Mouse (Mus musculus): Measurements from ENCODE around the gene Dupd1. TPM values are rescaled to one million over a fixed set of nuclear protein-coding genes. Genes with fewer than 3 reads are reported as not detected.
"Not testable (repeated sequence)": the region's sequence is repeated elsewhere in the genome, so short reads cannot be mapped to it uniquely, and the experiment has no call there.

Dupd1 gene
- total RNA-seq, 2 experiments from 2014 or later: not detected

DNA sequence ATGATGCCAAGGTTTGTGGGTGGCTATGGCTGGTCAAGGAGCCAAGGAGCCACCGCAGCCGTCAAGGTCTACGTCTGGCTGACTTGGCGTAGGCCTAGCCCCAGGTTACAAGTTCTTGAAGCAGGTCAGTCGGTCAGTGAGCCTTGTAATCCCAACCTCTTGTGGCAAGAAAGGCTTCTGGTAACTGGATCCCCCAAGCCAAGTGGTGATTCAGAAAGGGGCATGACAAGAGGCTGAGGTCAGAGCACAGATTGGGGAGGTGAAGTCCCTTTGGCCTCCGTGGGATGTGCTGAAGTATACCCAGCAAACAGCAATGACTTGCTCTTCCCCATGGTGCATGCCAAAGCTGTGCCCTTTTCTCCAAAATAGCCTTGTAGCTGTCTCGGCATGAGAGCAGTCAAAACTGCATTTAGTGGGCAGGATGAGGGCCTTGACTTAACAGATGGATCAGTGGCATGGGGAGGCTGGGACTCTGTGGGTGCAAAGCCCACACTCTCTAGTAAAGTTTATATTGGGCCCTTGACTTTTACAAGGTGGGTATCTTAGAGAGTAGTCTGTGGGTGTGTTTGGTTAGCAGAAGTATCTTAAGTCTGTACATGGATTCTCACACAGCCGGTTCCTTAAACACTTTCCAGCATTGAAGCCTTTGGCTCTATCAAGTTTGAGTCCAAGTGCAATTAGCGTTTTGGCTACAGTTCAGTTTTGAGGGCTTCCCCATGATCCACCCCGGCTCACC, 28.8 kb downstream of the Dupd1 start:
- intact Hi-C loops (cut with DNase I): no loop called here

DNA sequence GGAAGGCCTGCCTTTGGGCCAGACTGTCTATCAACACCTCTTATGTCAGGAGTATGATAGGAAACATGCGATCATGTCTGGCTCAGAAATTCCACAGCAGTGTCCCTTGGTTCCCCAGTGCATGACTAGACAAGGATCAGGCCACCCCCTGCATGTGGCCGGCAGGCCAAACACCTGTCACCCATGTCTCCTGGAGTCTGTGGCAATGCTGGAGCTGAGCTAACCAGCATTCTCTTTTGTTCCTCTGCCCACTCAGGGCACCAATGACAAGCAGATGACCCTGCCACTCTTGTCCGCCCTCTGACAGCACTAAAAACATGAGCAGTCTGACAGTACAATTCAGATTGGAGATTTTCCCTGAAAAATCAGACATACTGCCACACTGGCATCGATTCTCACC, 30.5 kb downstream of the Dupd1 start:
- intact Hi-C loops (cut with DNase I): no loop called here
- no peak for DNase-seq (ENCODE audit: low spot score in 2 of 2)

More for the DNA sequence above, 28.8 kb downstream of the Dupd1 start:
- DNase-seq (ENCODE audit: low spot score in 2 of 2): no peak

DNA sequence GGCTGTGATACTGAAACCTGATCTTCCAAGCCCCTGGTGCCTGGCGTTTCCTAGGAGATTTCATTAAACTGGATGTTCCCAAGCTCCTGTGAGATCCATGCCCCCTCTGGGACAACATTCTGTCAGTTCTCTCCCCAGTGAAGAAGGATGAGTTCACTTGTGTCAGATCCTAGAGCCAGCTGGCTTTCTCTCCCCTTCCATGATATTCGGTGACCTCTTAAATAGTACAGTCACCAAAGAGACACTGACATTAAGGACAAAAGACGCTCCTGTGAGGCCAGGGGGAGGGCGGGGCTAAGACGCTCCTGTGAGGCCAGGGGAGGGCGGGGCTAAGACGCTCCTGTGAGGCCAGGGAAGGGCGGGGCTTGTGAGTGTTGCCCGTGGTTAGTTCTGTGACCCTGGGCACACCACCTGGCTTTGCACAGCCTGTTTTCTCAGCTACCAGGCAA, 31.7 kb downstream of the Dupd1 start:
- no peak for DNase-seq (ENCODE audit: low spot score in 2 of 2)
- intact Hi-C loops (cut with DNase I): no loop called here

DNA sequence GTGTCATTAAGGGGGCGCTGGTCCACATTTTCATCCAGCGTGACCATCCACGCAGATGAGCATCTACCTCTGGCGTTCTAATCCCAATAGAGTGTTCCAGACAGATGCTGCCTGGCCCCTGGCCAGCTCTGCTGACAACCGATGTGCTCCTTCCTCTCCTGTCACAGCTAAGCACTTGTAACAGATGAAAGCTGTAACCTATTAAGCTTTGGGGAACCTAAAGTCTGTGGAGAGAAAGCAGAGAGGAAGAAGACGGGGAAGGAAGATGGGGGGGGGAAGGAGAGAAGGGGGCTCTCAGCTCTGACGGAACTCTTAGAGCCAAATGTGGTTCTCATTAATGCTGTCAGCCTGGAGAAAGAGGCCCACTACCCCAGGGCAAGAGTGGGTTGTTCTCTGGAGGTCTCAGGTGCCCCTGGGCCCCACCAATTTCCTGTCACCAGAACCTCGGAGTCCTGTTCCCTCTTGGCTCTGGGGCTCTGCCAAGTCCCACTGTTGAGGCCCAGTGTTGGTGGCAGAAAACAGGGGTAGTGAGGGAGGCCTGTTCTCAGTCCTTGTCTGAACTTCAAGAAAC, 34.7 kb downstream of the Dupd1 start:
- intact Hi-C loops (cut with DNase I): loop anchor here (5.0 kb wide), 1 partner anchor 63 kb away; no protein-coding TSS in a partner anchor
- DNase-seq (ENCODE audit: low spot score in 2 of 2): peak in 1 of 2 experiments; percentile 51

DNA sequence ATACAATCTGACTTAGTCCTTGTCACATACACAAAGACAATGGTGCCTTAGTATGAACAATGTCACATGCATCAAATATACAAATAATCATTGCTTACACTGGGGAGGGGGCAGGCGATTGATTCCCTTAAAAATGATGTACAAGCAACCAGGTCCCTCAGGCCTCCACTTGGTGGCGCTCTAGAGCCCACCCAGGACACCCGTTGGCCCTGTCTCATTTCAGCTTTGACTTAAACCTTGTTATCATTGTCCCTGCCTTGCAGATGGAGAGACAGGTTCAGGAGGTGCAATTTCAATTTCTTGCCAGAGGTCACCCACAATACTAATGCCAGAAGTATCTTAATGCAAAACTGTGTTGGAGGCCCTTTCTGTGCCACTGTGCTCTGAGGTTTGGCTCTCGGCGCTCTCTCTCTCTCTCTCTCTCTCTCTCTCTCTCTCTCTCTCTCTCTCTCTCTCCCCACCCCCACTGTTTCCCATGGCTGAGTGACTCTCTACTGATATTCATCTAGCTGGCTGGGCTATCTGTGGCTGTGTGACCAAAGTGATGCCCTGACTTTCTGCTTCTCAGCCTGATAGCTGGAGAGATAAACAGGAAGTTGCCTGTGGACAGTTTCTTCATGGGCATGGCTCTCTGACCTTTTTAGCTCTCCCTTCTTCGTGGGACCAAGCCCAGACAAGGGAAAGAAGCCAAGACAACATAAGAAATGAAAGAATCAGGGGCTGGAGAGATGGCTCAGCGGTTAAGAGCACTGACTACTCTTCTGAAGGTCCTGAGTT, 35.7 kb downstream of the Dupd1 start:
- intact Hi-C loops (cut with DNase I): loop anchor here (5.0 kb wide), 1 partner anchor 64 kb away; no protein-coding TSS in a partner anchor
- peak; percentile 60 to 65 for DNase-seq (ENCODE audit: low spot score in 2 of 2)

DNA sequence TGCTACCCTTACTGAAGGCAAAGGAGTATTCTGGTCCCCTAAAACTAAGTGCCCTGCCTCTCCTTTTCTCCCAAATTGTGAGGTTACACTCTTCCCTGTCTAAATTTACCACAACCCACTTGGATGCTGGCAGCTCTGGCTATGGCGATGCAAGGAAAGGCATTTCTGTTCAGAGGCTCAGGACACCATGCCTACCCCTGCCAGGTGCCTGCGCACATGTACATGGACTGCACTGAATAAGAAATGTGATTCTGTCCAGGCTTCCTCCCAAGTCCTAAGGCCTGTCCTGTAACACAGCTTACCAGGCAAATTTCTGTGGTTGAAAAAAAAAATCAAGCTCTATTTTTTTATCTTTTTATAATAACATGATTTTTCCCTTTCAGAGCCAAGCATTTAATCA, 38.2 kb downstream of the Dupd1 start:
- no peak for DNase-seq (ENCODE audit: low spot score in 2 of 2)
- intact Hi-C loops (cut with DNase I): loop anchor here (5.0 kb wide), 1 partner anchor 66 kb away; no protein-coding TSS in a partner anchor

DNA sequence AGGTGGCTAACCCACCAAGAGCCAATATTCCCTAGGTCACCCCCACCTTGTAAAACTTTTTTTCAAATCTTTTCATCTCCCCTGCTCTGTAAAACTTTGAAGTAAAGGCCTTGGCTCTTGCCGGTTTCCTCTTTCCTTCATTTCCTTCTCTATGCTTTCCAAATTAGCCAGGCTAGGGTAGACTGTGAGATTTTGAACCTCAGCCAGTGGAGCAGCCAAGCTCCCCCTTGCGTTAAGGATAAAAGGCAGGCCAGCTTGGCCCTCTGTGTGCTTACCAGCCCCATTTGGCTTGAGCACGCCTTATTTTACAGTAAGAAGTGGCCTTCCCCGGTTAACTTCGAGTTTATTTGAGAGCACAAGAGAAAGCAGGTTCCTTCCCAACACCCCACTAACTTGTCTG, 39.9 kb downstream of the Dupd1 start:
- intact Hi-C loops (cut with DNase I): no loop called here
- DNase-seq (ENCODE audit: low spot score in 2 of 2): no peak

DNA sequence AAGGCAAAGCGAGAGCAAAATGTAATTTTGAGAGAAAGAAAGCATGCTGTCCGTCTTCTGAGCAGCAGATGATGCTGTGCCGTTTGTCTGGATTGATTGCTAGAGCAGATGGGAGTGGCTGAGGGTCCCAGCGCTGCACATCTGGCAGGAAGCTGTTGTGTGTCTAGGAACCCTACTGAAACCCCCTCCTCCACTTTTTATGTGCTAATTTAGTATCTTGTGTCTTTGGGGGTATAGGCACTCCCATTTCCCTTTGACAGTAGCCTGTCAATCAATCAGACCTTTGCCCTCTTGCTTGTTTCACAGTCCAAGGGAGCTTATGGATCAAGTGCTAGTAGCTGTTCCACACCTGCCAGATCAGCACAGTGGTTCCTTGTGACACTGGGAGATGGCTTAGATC, 41.3 kb downstream of the Dupd1 start:
- intact Hi-C loops (cut with DNase I): no loop called here

DNA sequence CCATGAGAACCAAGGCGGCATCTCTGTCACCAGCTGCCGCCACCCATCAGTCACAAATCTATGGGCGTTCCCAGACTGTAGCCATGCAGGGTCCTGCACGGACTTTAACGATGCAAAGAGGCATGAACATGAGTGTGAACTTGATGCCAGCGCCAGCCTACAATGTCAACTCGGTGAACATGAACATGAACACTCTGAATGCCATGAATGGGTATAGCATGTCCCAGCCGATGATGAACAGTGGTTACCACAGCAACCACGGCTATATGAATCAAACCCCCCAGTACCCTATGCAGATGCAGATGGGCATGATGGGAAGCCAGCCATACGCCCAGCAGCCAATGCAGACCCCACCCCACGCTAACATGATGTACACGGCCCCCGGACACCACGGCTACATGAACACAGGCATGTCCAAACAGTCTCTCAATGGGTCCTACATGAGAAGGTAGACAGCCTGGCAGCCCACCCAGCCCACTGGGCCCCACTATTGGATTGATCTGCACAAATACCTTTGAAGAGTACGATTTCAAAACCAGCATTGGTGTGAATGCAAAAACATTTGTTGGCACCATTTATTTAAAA, 43.9 kb downstream of the Dupd1 start:
- intact Hi-C loops (cut with DNase I); DNase-seq (ENCODE audit: low spot score in 2 of 2): not testable (repeated sequence)

More for the DNA sequence above, 41.3 kb downstream of the Dupd1 start:
- DNase-seq (ENCODE audit: low spot score in 2 of 2): no peak

DNA sequence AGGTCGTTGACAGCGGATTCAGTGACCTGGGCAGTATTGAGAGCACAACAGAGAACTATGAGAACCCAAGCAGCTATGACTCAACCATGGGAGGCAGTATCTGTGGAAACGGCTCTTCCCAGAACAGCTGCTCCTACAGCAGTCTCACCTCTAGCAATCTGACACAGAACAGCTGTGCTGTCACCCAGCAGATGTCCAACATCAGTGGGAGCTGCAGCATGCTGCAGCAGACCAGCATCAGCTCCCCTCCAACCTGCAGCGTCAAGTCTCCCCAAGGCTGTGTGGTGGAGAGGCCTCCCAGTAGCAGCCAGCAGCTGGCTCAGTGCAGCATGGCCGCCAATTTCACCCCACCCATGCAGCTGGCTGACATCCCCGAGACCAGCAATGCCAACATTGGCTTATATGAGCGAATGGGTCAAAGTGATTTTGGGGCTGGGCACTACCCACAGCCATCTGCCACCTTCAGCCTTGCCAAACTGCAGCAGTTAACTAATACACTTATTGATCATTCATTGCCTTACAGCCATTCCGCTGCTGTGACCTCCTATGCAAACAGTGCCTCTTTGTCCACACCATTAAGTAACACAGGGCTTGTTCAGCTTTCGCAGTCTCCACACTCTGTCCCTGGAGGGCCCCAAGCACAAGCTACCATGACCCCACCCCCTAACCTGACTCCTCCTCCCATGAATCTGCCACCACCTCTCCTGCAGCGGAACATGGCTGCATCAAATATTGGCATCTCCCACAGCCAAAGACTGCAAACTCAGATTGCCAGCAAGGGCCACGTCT, 44.5 kb downstream of the Dupd1 start:
- DNase-seq (ENCODE audit: low spot score in 2 of 2): no peak
- intact Hi-C loops (cut with DNase I): no loop called here

DNA sequence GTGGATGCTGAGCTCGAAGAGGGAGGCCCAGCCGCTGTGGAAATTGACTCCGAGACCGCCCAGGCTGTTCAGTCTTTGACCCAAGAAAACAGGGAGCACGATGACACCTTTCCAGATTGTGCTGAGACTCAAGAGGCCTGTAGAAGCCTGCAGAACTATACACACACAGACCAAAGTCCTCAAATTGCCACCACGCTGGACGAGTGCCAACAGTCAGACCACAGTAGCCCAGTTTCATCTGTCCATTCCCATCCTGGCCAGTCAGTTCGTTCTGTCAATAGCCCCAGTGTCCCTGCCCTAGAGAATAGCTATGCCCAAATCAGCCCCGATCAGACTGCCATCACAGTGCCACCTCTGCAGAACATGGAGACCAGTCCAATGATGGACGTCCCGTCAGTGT, 45.2 kb downstream of the Dupd1 start:
- intact Hi-C loops (cut with DNase I): no loop called here
- DNase-seq (ENCODE audit: low spot score in 2 of 2): no peak

DNA sequence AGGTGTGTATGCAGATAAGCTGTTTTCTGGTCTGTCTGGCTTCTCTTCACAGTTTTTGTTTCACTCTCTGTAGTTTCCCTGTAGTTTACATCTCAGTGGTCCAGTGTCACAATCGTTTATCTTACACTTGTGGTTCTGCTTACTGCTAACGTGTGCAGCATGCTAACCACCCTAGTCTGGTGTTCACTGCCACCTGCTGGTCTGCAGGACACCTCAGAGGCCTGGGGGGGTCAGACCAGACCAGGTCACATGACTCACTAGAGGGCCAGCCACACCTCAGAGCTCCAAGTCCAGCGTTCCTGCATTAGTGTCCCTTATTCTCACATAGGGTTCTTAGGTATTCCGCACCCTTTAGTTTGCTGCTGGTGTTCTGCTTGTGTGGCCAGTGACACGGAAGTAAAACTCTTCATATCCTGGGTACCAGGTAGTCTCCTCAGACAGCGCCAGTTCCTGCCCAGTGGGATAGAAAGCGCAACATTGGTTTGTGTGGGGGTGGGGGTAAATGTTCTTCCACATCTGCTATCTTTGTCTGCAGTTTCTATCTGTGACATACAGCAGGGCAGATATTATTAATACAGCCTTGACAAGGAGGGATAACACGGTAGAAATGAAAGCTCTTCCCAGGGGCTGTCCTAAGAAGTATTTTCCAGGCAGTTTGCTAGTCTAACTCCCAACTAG, 51.8 kb downstream of the Dupd1 start:
- intact Hi-C loops (cut with DNase I): no loop called here

DNA sequence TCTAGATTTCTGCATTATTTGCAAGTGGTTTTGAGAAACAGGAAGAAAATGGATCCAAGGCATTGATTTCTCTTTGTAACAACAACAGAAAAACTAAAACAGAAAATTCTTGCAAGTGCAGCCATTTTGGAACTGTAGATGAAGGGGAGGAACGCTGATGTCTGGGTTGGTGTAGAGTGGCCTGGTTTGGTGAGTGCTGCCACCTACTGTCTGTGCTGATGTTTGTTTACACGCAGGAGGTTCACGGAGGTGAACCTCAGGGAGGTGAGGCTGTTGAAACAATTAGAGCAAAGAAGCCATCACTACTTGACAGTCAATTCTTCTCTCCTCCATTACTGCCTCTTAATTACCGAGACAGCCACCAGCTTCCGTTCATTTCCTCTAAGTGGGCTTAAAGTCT, 54.7 kb downstream of the Dupd1 start:
- intact Hi-C loops (cut with DNase I): loop anchor here (5.0 kb wide), 1 partner anchor 522 kb away; no protein-coding TSS in a partner anchor
- peak; percentile 74 to 80 for DNase-seq (ENCODE audit: low spot score in 2 of 2)

More for the DNA sequence above, 51.8 kb downstream of the Dupd1 start:
- DNase-seq (ENCODE audit: low spot score in 2 of 2): no peak

DNA sequence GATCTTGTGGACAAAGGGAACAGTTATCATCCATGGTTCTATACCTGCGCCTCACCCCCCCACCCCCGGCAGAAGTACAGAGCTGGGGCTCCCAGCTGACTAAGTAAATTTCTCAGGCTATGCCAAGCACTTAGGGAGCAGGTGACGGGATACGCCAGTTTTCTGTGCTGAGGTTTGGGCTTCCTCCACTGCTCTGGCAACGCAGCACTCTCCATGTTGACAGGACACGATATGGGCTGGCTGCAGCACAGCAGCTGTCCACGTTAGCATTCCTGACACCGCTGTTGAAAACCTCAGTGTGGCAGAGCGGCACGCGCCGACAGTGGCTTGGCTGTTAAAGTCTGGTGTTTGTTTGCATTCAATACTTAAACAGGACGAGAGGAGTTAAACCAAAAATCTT, 55.2 kb downstream of the Dupd1 start:
- intact Hi-C loops (cut with DNase I): loop anchor here (5.0 kb wide), 1 partner anchor 522 kb away; no protein-coding TSS in a partner anchor
- DNase-seq (ENCODE audit: low spot score in 2 of 2): no peak

DNA sequence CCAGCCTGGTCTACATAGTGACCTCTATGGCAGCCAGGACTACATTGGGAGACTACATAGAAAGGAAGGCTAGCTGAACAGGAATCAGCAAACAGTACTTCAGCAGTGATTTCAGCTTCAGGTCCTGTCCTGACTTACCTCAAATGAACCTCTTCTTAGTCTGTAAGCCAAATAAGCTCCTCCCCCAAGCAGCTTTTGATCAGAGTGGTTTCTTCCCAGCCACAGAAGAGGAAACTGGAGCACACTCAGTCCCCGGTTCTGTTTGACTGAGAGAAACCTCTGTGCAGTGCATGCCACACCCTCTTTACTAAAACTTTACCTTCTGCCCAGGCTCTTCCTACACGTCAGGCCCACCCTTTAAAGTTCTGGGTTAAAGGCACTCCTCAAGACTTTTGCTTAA, 60.6 kb downstream of the Dupd1 start:
- intact Hi-C loops (cut with DNase I): no loop called here
- no peak for DNase-seq (ENCODE audit: low spot score in 2 of 2)

DNA sequence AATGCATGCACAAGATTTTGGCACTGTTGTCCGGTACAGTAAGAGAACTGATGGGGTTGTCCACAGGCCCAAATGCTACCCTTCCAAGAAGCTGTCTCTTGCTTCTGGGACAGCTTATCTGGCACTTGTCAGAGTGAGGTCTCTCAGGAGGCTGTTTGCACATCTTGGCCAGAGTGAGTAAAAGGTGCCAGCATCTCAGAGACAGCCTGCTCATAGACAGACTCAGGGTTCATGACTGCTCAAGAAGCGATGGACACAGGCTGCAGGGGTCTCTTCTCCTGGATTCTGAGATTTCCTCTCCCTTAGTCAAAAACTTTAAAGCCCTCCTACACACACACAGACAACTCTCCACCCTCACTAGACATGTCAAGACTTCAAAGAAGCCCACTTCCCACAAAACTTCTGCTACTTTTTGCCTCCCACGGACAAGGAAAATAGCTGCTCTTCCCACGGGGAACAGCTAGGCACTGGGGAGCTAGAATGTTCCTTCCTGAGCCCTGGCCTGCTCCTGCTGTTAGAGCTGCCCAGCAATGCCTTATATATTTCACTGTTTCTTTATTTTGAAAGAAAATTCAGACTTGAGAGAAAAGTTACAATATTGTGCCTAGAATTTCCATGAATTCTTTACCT, 73.5 kb downstream of the Dupd1 start:
- intact Hi-C loops (cut with DNase I): no loop called here
- peak; percentile 39 to 47 for DNase-seq (ENCODE audit: low spot score in 2 of 2)

DNA sequence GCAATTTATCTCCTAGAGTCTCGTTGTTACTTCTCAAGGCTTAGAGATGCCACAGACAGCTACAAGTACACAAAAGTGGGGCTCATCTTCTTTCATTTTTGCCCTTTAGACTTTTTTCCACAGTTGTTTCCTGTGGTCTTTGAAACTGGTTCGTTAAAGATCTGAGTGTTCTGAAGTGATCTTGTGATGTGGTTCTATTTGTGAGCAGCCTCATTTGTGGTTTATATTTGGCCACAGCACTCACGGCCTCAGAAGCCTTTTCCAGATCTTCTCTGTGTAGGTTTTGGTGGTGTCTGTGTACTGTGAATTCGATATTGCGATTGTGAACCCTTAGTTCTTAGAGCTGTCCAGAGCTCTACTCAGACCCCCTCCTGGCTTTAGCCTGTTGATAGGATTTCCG, 77.8 kb downstream of the Dupd1 start:
- DNase-seq (ENCODE audit: low spot score in 2 of 2): peak in 1 of 2 experiments; percentile 40
- intact Hi-C loops (cut with DNase I): no loop called here

DNA sequence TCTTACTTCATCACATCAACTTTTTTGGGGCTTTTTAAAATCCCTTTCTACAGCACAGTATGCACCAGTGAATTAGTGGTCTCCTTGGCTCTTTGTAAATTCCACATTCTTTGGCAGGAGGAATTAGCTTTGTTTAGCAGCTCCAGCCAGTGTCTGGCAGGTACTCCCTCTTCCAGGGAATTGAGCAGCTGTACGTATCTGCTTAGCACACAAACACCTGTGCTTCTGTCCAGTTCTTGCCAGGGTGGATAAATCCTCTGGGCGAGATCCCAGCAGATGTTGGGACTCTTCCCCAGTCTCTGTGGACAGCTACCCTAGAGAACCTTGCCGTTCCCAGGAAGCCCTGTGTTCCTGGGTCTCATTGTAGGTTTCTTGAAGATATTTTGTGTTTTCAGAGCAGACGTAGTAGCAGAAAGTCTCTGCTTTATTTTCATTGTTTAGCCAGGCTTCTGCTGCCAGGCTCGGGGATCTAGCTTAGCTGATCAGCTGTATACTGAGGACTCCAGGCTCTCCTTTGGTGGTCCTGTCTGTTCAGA, 82.6 kb downstream of the Dupd1 start:
- DNase-seq (ENCODE audit: low spot score in 2 of 2): no peak

More for the DNA sequence above, 82.6 kb downstream of the Dupd1 start:
- intact Hi-C loops (cut with DNase I): no loop called here
